Mouse (Mus musculus) midbrain, embryonic 10.5 days (tissue): ENCODE measurements around the gene Timp4. TPM values are rescaled to one million over a fixed set of nuclear protein-coding genes. Genes with fewer than 3 reads are reported as not detected.

Experiments used
- DNase-seq: peaks from one replicate; pipeline ENCODE4 v3.0.0-alpha.2; 2017; ENCODE audit warnings: low spot score
- H3K27ac ChIP-seq: fragments of 300-500 bp; sonication (generic); replicated peaks from 2 replicates; pipeline ENCODE4 v1.5.1; 2016; ENCODE audit warnings: mild to moderate bottlenecking
- H3K27me3 ChIP-seq: fragments of 300-500 bp; sonication (generic); 2 replicates; pipeline ENCODE4 v1.6.1; 2016; ENCODE audit warnings: low read depth, mild to moderate bottlenecking; ENCODE audit not compliant: poor library complexity, severe bottlenecking
- H3K36me3 ChIP-seq: fragments of 300-500 bp; sonication (generic); 2 replicates; pipeline ENCODE4 v1.6.1; 2016; ENCODE audit warnings: mild to moderate bottlenecking, moderate library complexity
- H3K4me1 ChIP-seq: fragments of 300-500 bp; sonication (generic); 2 replicates; pipeline ENCODE4 v1.6.1; 2016
- H3K4me3 ChIP-seq: fragments of 300-500 bp; sonication (generic); 2 replicates; pipeline ENCODE4 v1.5.1; 2016; ENCODE audit warnings: mild to moderate bottlenecking, moderate library complexity
- H3K9me3 ChIP-seq: fragments of 300-500 bp; sonication (generic); replicated peaks from 2 replicates; pipeline ENCODE4 v1.6.1; 2016; ENCODE audit warnings: mild to moderate bottlenecking
- WGBS: fragments of 180-500 bp; shearing (Covaris S2); methylation state at CpG from one replicate; pipeline ENCODE4 v1.1.7; 2016; 5-methylcytosine and 5-hydroxymethylcytosine counted together
- polyA plus RNA-seq: library from polyadenylated mRNA; unstranded; fragments of >200 nt; fragmentation: Nextera tagmentation; extraction: Ambion mirVana; gene quantifications from 2 replicates; pipeline ENCODE4 v1.2.1, GENCODE M21; 2016

Gene Timp4
- 0.06 and 0.12 TPM in 2 replicates for polyA plus RNA-seq

- Histone ChIP-seq H3K27me3 (peaks cover 28% of the 10 kb centered on the region), H3K4me3 (peak within 1 kb of the TSS; percentile 26), H3K27ac (peak within 1 kb of the TSS; percentile 33; the same call in 1 of the 2 replicates), H3K9me3 (no peaks in the 10 kb centered on the region), H3K36me3 (no peaks in the 10 kb centered on the region), H3K4me1 (peaks cover 31% of the 10 kb centered on the region)
- WGBS, result 20% methylated on average over 8 of the region's 10 CpGs
- no peak for DNase-seq
These were observed at the start of gene Timp4 for GRCm38 (mm10) chr6:115252099-115252873. TSS of gene Timp4 (minus strand) at chr6:115252205.

- H3K4me1 ChIP-seq, result no peaks in the 10 kb centered on the region
- H3K27ac ChIP-seq, result no peak overlapping the region
- 79% methylated on average over 2 of the region's 2 CpGs for WGBS
- DNase-seq, result no peak
- no peaks in the 10 kb centered on the region for H3K9me3 ChIP-seq
- H3K36me3 ChIP-seq, result no peaks in the 10 kb centered on the region
- no peak overlapping the region for H3K4me3 ChIP-seq
- no peaks in the 10 kb centered on the region for H3K27me3 ChIP-seq
These were observed 41.9 kb upstream of the Timp4 start for GRCm38 (mm10) chr6:115293877-115294276.

- WGBS, result 78% methylated on average over 6 of the region's 6 CpGs
- no peaks in the 10 kb centered on the region for H3K27me3 ChIP-seq
- H3K27ac ChIP-seq, result no peak overlapping the region
- H3K4me1 ChIP-seq, result no peaks in the 10 kb centered on the region
- H3K9me3 ChIP-seq, result no peaks in the 10 kb centered on the region
- no peak for DNase-seq
- no peaks in the 10 kb centered on the region for H3K36me3 ChIP-seq
- H3K4me3 ChIP-seq, result no peak overlapping the region
These were observed 40.6 kb upstream of the Timp4 start for GRCm38 (mm10) chr6:115292621-115293020.

- DNase-seq, result no peak
- Histone ChIP-seq H3K4me3 (no peak overlapping the region), H3K4me1 (no peaks in the 10 kb centered on the region), H3K27me3 (no peaks in the 10 kb centered on the region), H3K9me3 (no peaks in the 10 kb centered on the region), H3K36me3 (no peaks in the 10 kb centered on the region), H3K27ac (no peak overlapping the region)
- 92% methylated on average over 6 of the region's 6 CpGs for WGBS
These were observed 39.8 kb upstream of the Timp4 start for GRCm38 (mm10) chr6:115291823-115292222.

- Histone ChIP-seq H3K27ac (no peak overlapping the region), H3K36me3 (no peaks in the 10 kb centered on the region), H3K4me1 (no peaks in the 10 kb centered on the region), H3K27me3 (no peaks in the 10 kb centered on the region), H3K9me3 (no peaks in the 10 kb centered on the region), H3K4me3 (no peak overlapping the region)
- 84% methylated on average over 2 of the region's 2 CpGs for WGBS
- no peak for DNase-seq
These were observed 39.1 kb upstream of the Timp4 start for GRCm38 (mm10) chr6:115291068-115291467.

GRCm38 (mm10) chr6:115290561-115290960, 38.6 kb upstream of the Timp4 start:
- H3K36me3 ChIP-seq, result no peaks in the 10 kb centered on the region
- DNase-seq, result no peak
- no peak overlapping the region for H3K4me3 ChIP-seq
- no peak overlapping the region for H3K27ac ChIP-seq
- H3K4me1 ChIP-seq, result no peaks in the 10 kb centered on the region
- WGBS, result 77% methylated on average over 5 of the region's 5 CpGs
- H3K9me3 ChIP-seq, result no peaks in the 10 kb centered on the region
- H3K27me3 ChIP-seq, result no peaks in the 10 kb centered on the region

GRCm38 (mm10) chr6:115288223-115288622, 36.2 kb upstream of the Timp4 start:
- 90% methylated on average over 3 of the region's 3 CpGs for WGBS
- no peaks in the 10 kb centered on the region for H3K4me1 ChIP-seq
- H3K36me3 ChIP-seq, result no peaks in the 10 kb centered on the region
- H3K27me3 ChIP-seq, result no peaks in the 10 kb centered on the region
- no peak overlapping the region for H3K4me3 ChIP-seq
- H3K9me3 ChIP-seq, result no peaks in the 10 kb centered on the region
- DNase-seq, result no peak
- no peak overlapping the region for H3K27ac ChIP-seq

- H3K36me3 ChIP-seq, result no peaks in the 10 kb centered on the region
- 91% methylated on average over 6 of the region's 6 CpGs for WGBS
- no peaks in the 10 kb centered on the region for H3K9me3 ChIP-seq
- DNase-seq, result no peak
- H3K27me3 ChIP-seq, result no peaks in the 10 kb centered on the region
- no peaks in the 10 kb centered on the region for H3K4me1 ChIP-seq
- no peak overlapping the region for H3K27ac ChIP-seq
- H3K4me3 ChIP-seq, result no peak overlapping the region
These were observed 34.4 kb upstream of the Timp4 start for GRCm38 (mm10) chr6:115286441-115286840.

- no peak overlapping the region for H3K27ac ChIP-seq
- WGBS, result 83% methylated on average over 2 of the region's 2 CpGs
These were observed 32.1 kb upstream of the Timp4 start for GRCm38 (mm10) chr6:115284153-115284552.

GRCm38 (mm10) chr6:115279639-115280038, 27.6 kb upstream of the Timp4 start:
- Histone ChIP-seq H3K4me3 (no peak overlapping the region), H3K27me3 (no peaks in the 10 kb centered on the region), H3K9me3 (no peaks in the 10 kb centered on the region), H3K36me3 (no peaks in the 10 kb centered on the region), H3K27ac (no peak overlapping the region), H3K4me1 (no peaks in the 10 kb centered on the region)
- no peak for DNase-seq
- 75% methylated on average over 2 of the region's 2 CpGs for WGBS

More at GRCm38 (mm10) chr6:115284153-115284552, 32.1 kb upstream of the Timp4 start:
- no peaks in the 10 kb centered on the region for H3K4me1 ChIP-seq
- no peaks in the 10 kb centered on the region for H3K36me3 ChIP-seq
- H3K27me3 ChIP-seq, result no peaks in the 10 kb centered on the region
- DNase-seq, result no peak
- no peaks in the 10 kb centered on the region for H3K9me3 ChIP-seq
- no peak overlapping the region for H3K4me3 ChIP-seq

- H3K4me3 ChIP-seq, result no peak overlapping the region
These were observed 26.1 kb upstream of the Timp4 start for GRCm38 (mm10) chr6:115278086-115278485.

GRCm38 (mm10) chr6:115275116-115275815, 23.3 kb upstream of the Timp4 start:
- Histone ChIP-seq H3K36me3 (no peaks in the 10 kb centered on the region), H3K4me1 (peaks cover 16% of the 10 kb centered on the region), H3K9me3 (no peaks in the 10 kb centered on the region), H3K27ac (no peak overlapping the region), H3K27me3 (no peaks in the 10 kb centered on the region), H3K4me3 (no peak overlapping the region)
- no peak for DNase-seq
- 91% methylated on average over 10 of the region's 10 CpGs for WGBS

More at GRCm38 (mm10) chr6:115278086-115278485, 26.1 kb upstream of the Timp4 start:
- Histone ChIP-seq H3K4me1 (no peaks in the 10 kb centered on the region), H3K9me3 (no peaks in the 10 kb centered on the region), H3K27me3 (no peaks in the 10 kb centered on the region), H3K27ac (no peak overlapping the region), H3K36me3 (no peaks in the 10 kb centered on the region)
- 76% methylated on average over 8 of the region's 8 CpGs for WGBS
- no peak for DNase-seq

GRCm38 (mm10) chr6:115274705-115275104, 22.7 kb upstream of the Timp4 start:
- H3K4me3 ChIP-seq, result no peak overlapping the region
- H3K27ac ChIP-seq, result no peak overlapping the region
- no peaks in the 10 kb centered on the region for H3K36me3 ChIP-seq
- no peaks in the 10 kb centered on the region for H3K9me3 ChIP-seq
- H3K4me1 ChIP-seq, result peaks cover 16% of the 10 kb centered on the region
- no peak for DNase-seq
- 87% methylated on average over 9 of the region's 9 CpGs for WGBS
- no peaks in the 10 kb centered on the region for H3K27me3 ChIP-seq
